Comparison of ENCODE assay signal across 8 mouse cellular contexts in the genomic region with DNA sequence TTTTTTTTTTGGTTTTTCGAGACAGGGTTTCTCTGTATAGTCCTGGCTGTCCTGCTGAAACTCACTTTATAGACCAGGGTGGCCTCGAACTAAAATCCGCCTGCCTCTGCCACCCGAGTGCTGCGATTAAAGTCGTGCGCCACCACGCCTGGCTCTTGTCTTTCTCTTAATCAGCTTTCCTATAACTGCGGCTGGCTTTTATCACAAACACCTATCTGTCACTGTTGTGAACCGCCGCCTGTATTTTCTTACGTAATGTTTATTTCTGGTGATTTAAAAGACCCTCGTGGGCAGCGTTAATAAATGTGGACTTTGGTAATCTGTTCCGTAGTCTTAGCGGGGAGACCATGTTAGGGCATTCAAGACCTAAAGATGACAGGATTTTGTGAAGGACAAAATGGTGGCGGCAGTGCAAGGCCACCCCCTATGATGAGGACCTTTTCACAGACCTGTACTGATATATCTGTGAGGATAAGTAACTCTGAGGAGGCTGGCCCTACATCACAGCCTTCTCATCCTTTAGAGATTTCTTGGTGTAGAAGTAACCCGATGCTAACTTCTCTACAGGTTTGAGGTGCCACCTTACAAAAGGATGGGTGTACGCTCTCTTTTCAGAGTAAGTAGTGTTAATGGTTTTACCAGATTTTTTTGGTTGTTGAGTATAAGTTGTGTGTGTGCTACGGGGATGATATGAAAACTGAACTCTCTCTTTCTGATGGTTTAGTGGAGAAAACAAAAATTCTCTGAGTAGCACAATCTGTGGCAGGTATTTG. TPM values are rescaled to one million over a fixed set of nuclear protein-coding genes. Genes with fewer than 3 reads are reported as not detected.
DNase-seq lines count a peak whose midpoint lies in the region; ATAC-seq and TF ChIP-seq lines count a peak whose summit lies in the region.

No protein-coding gene starts in this region.

- ATAC-seq in granulocyte monocyte progenitor cell, adult 5-6 weeks (replicated peaks; ENCODE audit: poor library complexity, severe bottlenecking) = peak; percentile 17
- ATAC-seq in liver, embryonic 13.5 days (ENCODE audit: low read depth) = no peak
- ATAC-seq in stomach, embryonic 16.5 days (ENCODE audit: insufficient read depth, low FRiP score) = no peak
- ATAC-seq in megakaryocyte-erythroid progenitor cell, adult 5-6 weeks (replicated peaks; ENCODE audit: low FRiP score, low TSS enrichment, poor library complexity, severe bottlenecking) = no peak

- H3K36me3 ChIP-seq in liver, embryonic 13.5 days = peaks cover 32% of the 10 kb centered on the region
- H3K36me3 ChIP-seq in stomach, embryonic 16.5 days (ENCODE audit: control insufficient read depth, insufficient read depth, low read length) = peaks cover 26% of the 10 kb centered on the region

- peak overlapping the region; percentile 86 for H3K9ac ChIP-seq in liver, embryonic 13.5 days
- H3K9ac ChIP-seq in stomach, embryonic 16.5 days (ENCODE audit: low read length) = peak overlapping the region; percentile 97

- H3K27ac ChIP-seq in liver, embryonic 13.5 days = peak overlapping the region; percentile 98
- peak overlapping the region; percentile 95 for H3K27ac ChIP-seq in stomach, embryonic 16.5 days (ENCODE audit: low read length)

- peak overlapping the region; percentile 80 for H3K4me3 ChIP-seq in lung, adult 2 months (replicated peaks; ENCODE audit: extremely low read depth, low read depth, low read length)
- H3K4me3 ChIP-seq in liver, embryonic 13.5 days (replicated peaks) = peak overlapping the region; percentile 85
- H3K4me3 ChIP-seq in stomach, embryonic 16.5 days (replicated peaks; ENCODE audit: low read length) = peak overlapping the region; percentile 97

- H3K4me2 ChIP-seq in liver, embryonic 13.5 days = peak overlapping the region; percentile 78
- H3K4me2 ChIP-seq in stomach, embryonic 16.5 days (ENCODE audit: low read depth, low read length) = peak overlapping the region; percentile 85

- no peaks in the 10 kb centered on the region for H3K27me3 ChIP-seq in liver, embryonic 13.5 days
- H3K27me3 ChIP-seq in stomach, embryonic 16.5 days (ENCODE audit: control insufficient read depth, insufficient read depth, low read length) = no peaks in the 10 kb centered on the region

- H3K9me3 ChIP-seq in liver, embryonic 13.5 days (replicated peaks) = no peaks in the 10 kb centered on the region
- no peaks in the 10 kb centered on the region for H3K9me3 ChIP-seq in stomach, embryonic 16.5 days (replicated peaks; ENCODE audit: control insufficient read depth, low read length)

- no peak for TF ChIP-seq CTCF in lung, adult 2 months (IDR thresholded peaks at IDR 0.05; ENCODE audit: insufficient read depth, low read length)
- TF ChIP-seq CTCF in brain, embryonic 14.5 days (IDR thresholded peaks at IDR 0.05; ENCODE audit: borderline replicate concordance, extremely low read depth, insufficient read depth, insufficient read length) = no peak

- no peaks in the 10 kb centered on the region; the same call in none of the 2 replicates for H3K4me1 ChIP-seq in lung, adult 2 months (ENCODE audit: control insufficient read depth, insufficient read depth, low read length)
- H3K4me1 ChIP-seq in liver, embryonic 13.5 days (replicated peaks) = peaks cover 53% of the 10 kb centered on the region
- H3K4me1 ChIP-seq in stomach, embryonic 16.5 days (ENCODE audit: control insufficient read depth, insufficient read depth, low read length) = peaks cover 23% of the 10 kb centered on the region

- DNase-seq in lung, adult 2 months = no peak
- DNase-seq in lung, postnatal 14 days = no peak
- DNase-seq in brain, embryonic 14.5 days (ENCODE audit: low read depth) = peak; percentile 41
- no peak for DNase-seq in liver, embryonic 13.5 days
- DNase-seq in thymus, postnatal 10 days (ENCODE audit: low spot score in 2 of 2) = no peak

- 1% methylated on average over 20 of the region's 20 CpGs for WGBS in lung, adult 2 months
- under 1% methylated on average over 20 of the region's 20 CpGs for WGBS in liver, embryonic 13.5 days (ENCODE audit: insufficient replicate concordance)
- under 1% methylated on average over 20 of the region's 20 CpGs for WGBS in stomach, embryonic 16.5 days

- no peak for TF ChIP-seq POLR2A in lung, adult 2 months (IDR thresholded peaks at IDR 0.05; ENCODE audit: borderline replicate concordance, extremely low read depth, low read depth, low read length)
- no peak for TF ChIP-seq POLR2A in brain, embryonic 14.5 days (IDR thresholded peaks at IDR 0.05; ENCODE audit: borderline replicate concordance, extremely low read depth, insufficient read depth, insufficient read length, poor library complexity, severe bottlenecking)

RNA-seq across cellular contexts. Expression of a gene that starts 0.6 kb away (rescaled TPM):
- 263 and 265 TPM in 2 replicates for polyA plus RNA-seq in lung, adult 2 months (2012; rRNA removed)
- polyA plus RNA-seq in brain, embryonic 14.5 days (2012; rRNA removed) = 147 and 159 TPM in 2 replicates
- total RNA-seq in granulocyte monocyte progenitor cell, adult 5-6 weeks (2014; fragmentation: Nextera tagmentation) = 60.1 and 70.1 TPM in 2 replicates
- 78.5 and 87.2 TPM in 2 replicates for total RNA-seq in granulocyte monocyte progenitor cell, adult 5-6 weeks (2017)
- 118 and 128 TPM in 2 replicates for polyA plus RNA-seq in liver, embryonic 13.5 days (2015; fragmentation: Nextera tagmentation; extraction: Ambion mirVana)
- polyA plus RNA-seq in stomach, embryonic 16.5 days (2015; fragmentation: Nextera tagmentation; extraction: Ambion mirVana) = 111 and 116 TPM in 2 replicates
- total RNA-seq in megakaryocyte-erythroid progenitor cell, adult 5-6 weeks (2014; fragmentation: Nextera tagmentation) = 67.5 and 74.7 TPM in 2 replicates
- 70.1 and 93.9 TPM in 2 replicates for total RNA-seq in megakaryocyte-erythroid progenitor cell, adult 5-6 weeks (2017)

RNA-seq across cellular contexts. Expression of a gene that starts 11.9 kb away (rescaled TPM):
- polyA plus RNA-seq in lung, adult 2 months (2012; rRNA removed) = 19.5 and 21.3 TPM in 2 replicates
- polyA plus RNA-seq in brain, embryonic 14.5 days (2012; rRNA removed) = 57.3 and 65.8 TPM in 2 replicates
- total RNA-seq in granulocyte monocyte progenitor cell, adult 5-6 weeks (2014; fragmentation: Nextera tagmentation) = 122 and 136 TPM in 2 replicates
- total RNA-seq in granulocyte monocyte progenitor cell, adult 5-6 weeks (2017) = 96.6 and 196 TPM in 2 replicates
- 80.8 and 81.6 TPM in 2 replicates for polyA plus RNA-seq in liver, embryonic 13.5 days (2015; fragmentation: Nextera tagmentation; extraction: Ambion mirVana)
- polyA plus RNA-seq in stomach, embryonic 16.5 days (2015; fragmentation: Nextera tagmentation; extraction: Ambion mirVana) = 83.0 and 83.5 TPM in 2 replicates
- total RNA-seq in megakaryocyte-erythroid progenitor cell, adult 5-6 weeks (2014; fragmentation: Nextera tagmentation) = 193 and 207 TPM in 2 replicates
- total RNA-seq in megakaryocyte-erythroid progenitor cell, adult 5-6 weeks (2017) = 142 TPM in 2 replicates

RNA-seq across cellular contexts. Expression of a gene that starts 16.8 kb away (rescaled TPM):
- not detected in 2 replicates for polyA plus RNA-seq in lung, adult 2 months (2012; rRNA removed)
- 1.9 and 2.4 TPM in 2 replicates for polyA plus RNA-seq in brain, embryonic 14.5 days (2012; rRNA removed)
- not detected in 2 replicates for total RNA-seq in granulocyte monocyte progenitor cell, adult 5-6 weeks (2014; fragmentation: Nextera tagmentation)
- total RNA-seq in granulocyte monocyte progenitor cell, adult 5-6 weeks (2017) = 2.5 TPM in 2 replicates
- 0.81 and 1.3 TPM in 2 replicates for polyA plus RNA-seq in liver, embryonic 13.5 days (2015; fragmentation: Nextera tagmentation; extraction: Ambion mirVana)
- 1.1 and 2.1 TPM in 2 replicates for polyA plus RNA-seq in stomach, embryonic 16.5 days (2015; fragmentation: Nextera tagmentation; extraction: Ambion mirVana)
- 2.0 TPM in 1 of 2 replicates, not detected in the other for total RNA-seq in megakaryocyte-erythroid progenitor cell, adult 5-6 weeks (2014; fragmentation: Nextera tagmentation)
- 3.8 and 6.5 TPM in 2 replicates for total RNA-seq in megakaryocyte-erythroid progenitor cell, adult 5-6 weeks (2017)

RNA-seq across cellular contexts. Expression of a gene that starts 17.5 kb away (rescaled TPM):
- 79.0 and 88.0 TPM in 2 replicates for polyA plus RNA-seq in lung, adult 2 months (2012; rRNA removed)
- 117 TPM in 2 replicates for polyA plus RNA-seq in brain, embryonic 14.5 days (2012; rRNA removed)
- total RNA-seq in granulocyte monocyte progenitor cell, adult 5-6 weeks (2014; fragmentation: Nextera tagmentation) = 63.4 and 64.7 TPM in 2 replicates
- total RNA-seq in granulocyte monocyte progenitor cell, adult 5-6 weeks (2017) = 43.0 and 62.0 TPM in 2 replicates
- 48.2 and 51.9 TPM in 2 replicates for polyA plus RNA-seq in liver, embryonic 13.5 days (2015; fragmentation: Nextera tagmentation; extraction: Ambion mirVana)
- polyA plus RNA-seq in stomach, embryonic 16.5 days (2015; fragmentation: Nextera tagmentation; extraction: Ambion mirVana) = 146 and 148 TPM in 2 replicates
- 74.7 and 80.4 TPM in 2 replicates for total RNA-seq in megakaryocyte-erythroid progenitor cell, adult 5-6 weeks (2014; fragmentation: Nextera tagmentation)
- 35.5 and 43.5 TPM in 2 replicates for total RNA-seq in megakaryocyte-erythroid progenitor cell, adult 5-6 weeks (2017)

RNA-seq across cellular contexts. Expression of a gene that starts 33.1 kb away (rescaled TPM):
- 61.4 and 85.3 TPM in 2 replicates for polyA plus RNA-seq in lung, adult 2 months (2012; rRNA removed)
- 176 and 264 TPM in 2 replicates for polyA plus RNA-seq in brain, embryonic 14.5 days (2012; rRNA removed)
- total RNA-seq in granulocyte monocyte progenitor cell, adult 5-6 weeks (2014; fragmentation: Nextera tagmentation) = 268 and 347 TPM in 2 replicates
- 89.4 and 113 TPM in 2 replicates for total RNA-seq in granulocyte monocyte progenitor cell, adult 5-6 weeks (2017)
- polyA plus RNA-seq in liver, embryonic 13.5 days (2015; fragmentation: Nextera tagmentation; extraction: Ambion mirVana) = 93.3 and 104 TPM in 2 replicates
- polyA plus RNA-seq in stomach, embryonic 16.5 days (2015; fragmentation: Nextera tagmentation; extraction: Ambion mirVana) = 150 and 165 TPM in 2 replicates
- 365 and 530 TPM in 2 replicates for total RNA-seq in megakaryocyte-erythroid progenitor cell, adult 5-6 weeks (2014; fragmentation: Nextera tagmentation)
- 100 and 161 TPM in 2 replicates for total RNA-seq in megakaryocyte-erythroid progenitor cell, adult 5-6 weeks (2017)
